Mouse (Mus musculus): ENCODE results near the gene Cbr1. TPM values are rescaled to one million over a fixed set of nuclear protein-coding genes. Genes with fewer than 3 reads are reported as not detected.

Gene Cbr1
- 82.1 and 84.6 TPM in 2 replicates for polyA plus RNA-seq (2016; fragmentation: Nextera tagmentation; extraction: Ambion mirVana)

DNA sequence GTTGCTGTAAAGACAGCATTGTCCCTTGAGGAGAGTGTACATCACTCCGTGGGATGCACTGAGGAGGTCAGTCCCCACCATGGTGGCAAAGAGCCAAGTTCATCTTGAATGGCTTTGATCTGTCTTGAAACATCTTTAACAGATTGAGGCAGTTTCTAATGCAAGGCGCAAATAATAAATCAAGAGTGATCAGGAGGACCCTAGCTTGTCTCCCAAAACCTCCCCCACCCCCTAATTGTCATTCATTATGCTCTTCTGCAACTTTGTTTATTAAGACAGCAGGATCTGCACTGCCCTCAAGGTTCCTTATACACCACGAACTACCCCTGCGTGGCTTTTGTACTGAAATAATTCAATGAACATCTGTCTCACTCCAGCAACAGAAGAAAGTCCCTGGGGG is at the start of gene Cbr1:
Cbr1 (plus strand) TSS at position 301 of the 400 bp plus-strand sequence.
- peaks cover 6% of the 10 kb centered on the region for H3K27me3 ChIP-seq (ENCODE audit: low read depth, poor library complexity, severe bottlenecking)
- H3K4me3 ChIP-seq: peak within 1 kb of the TSS; percentile 57
- no peaks in the 10 kb centered on the region for H3K9me3 ChIP-seq (replicated peaks)
- H3K4me1 ChIP-seq: peaks cover 43% of the 10 kb centered on the region
- WGBS: 74% methylated on average over 4 of the region's 4 CpGs
- no peak within 1 kb of the TSS for H3K27ac ChIP-seq (replicated peaks)
- no peak for DNase-seq (ENCODE audit: low spot score)
- H3K36me3 ChIP-seq: peaks cover 13% of the 10 kb centered on the region

DNA sequence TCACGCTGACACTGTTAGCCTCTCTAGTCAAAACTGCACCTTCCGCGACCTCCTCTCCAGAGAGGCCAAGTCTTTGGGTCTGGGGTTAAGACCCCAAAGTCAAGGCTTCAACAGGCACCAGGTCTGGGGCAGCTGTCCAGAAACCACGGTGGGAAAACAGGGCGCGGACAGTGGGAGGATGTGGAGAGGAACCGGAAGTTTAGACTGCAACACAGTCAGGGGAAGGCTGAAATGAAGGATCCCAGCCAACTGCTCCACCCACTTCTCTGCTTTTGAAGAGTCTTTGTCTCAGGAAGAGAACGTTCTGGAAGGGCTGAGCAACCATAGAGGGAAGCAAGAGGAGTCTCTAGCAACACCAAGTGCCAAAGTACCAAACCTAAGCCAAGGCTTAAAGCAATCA is 48.0 kb upstream of the Cbr1 start:
- Histone ChIP-seq H3K36me3 (no peaks in the 10 kb centered on the region), H3K4me1 (peaks cover 20% of the 10 kb centered on the region), H3K9me3 (replicated peaks) (no peaks in the 10 kb centered on the region), H3K4me3 (no peak overlapping the region), H3K27me3 (ENCODE audit: low read depth, poor library complexity, severe bottlenecking) (peaks cover 14% of the 10 kb centered on the region), H3K27ac (replicated peaks) (no peak overlapping the region)
- DNase-seq (ENCODE audit: low spot score): no peak
- WGBS: 71% methylated on average over 8 of the region's 8 CpGs

DNA sequence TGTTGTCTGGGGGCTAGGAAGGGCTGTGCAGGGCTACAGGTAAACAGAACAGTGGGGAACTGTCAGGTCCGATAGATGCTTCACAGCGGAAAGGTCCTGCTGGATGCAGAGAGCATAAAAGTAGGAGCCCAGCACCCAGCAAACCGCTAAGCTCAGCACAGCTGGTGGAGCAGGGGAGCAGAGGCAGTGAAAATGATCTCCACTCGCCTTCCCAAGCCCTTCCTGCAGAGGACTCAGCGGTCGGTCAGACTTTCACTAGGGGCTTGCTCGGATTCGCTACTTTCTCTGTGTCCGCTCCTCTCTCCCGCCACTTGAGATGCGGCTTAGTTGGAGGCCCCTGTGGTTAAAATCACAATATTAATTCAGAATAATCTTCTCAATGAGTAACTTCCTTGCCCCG is 47.2 kb upstream of the Cbr1 start:
- peaks cover 14% of the 10 kb centered on the region for H3K27me3 ChIP-seq (ENCODE audit: low read depth, poor library complexity, severe bottlenecking)
- DNase-seq (ENCODE audit: low spot score): no peak
- no peaks in the 10 kb centered on the region for H3K9me3 ChIP-seq (replicated peaks)
- no peak overlapping the region for H3K4me3 ChIP-seq
- H3K4me1 ChIP-seq: peaks cover 23% of the 10 kb centered on the region
- H3K36me3 ChIP-seq: no peaks in the 10 kb centered on the region
- H3K27ac ChIP-seq (replicated peaks): no peak overlapping the region
- 12% methylated on average over 12 of the region's 12 CpGs for WGBS

DNA sequence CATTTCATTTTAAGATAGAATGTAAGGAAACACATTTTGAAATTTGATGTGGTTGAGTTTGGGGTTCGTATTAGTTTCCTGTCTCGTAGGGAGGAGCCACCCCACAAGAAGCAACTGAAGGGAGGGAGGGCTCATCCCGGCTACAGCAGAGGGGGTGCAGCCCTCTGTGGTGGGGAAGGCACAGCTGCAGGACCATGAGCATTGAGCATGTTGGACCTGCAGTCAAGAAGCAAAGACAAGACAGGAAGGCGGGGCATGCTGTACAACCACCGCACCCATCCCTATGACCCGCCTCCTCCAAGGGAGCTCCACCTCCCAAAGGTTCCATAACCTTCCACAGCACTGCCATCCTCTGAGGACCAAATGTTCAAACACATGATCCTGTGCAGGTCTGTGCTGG is 33.3 kb upstream of the Cbr1 start:
- WGBS: 90% methylated on average over 6 of the region's 6 CpGs
- no peaks in the 10 kb centered on the region for H3K9me3 ChIP-seq (replicated peaks)
- no peaks in the 10 kb centered on the region for H3K36me3 ChIP-seq
- no peak overlapping the region for H3K4me3 ChIP-seq
- 0 out of 2 replicates have a peak, but pooled peaks cover 2% of the 10 kb centered on the region for H3K4me1 ChIP-seq
- H3K27ac ChIP-seq (replicated peaks): no peak overlapping the region
- H3K27me3 ChIP-seq (ENCODE audit: low read depth, poor library complexity, severe bottlenecking): no peaks in the 10 kb centered on the region
- DNase-seq (ENCODE audit: low spot score): no peak

DNA sequence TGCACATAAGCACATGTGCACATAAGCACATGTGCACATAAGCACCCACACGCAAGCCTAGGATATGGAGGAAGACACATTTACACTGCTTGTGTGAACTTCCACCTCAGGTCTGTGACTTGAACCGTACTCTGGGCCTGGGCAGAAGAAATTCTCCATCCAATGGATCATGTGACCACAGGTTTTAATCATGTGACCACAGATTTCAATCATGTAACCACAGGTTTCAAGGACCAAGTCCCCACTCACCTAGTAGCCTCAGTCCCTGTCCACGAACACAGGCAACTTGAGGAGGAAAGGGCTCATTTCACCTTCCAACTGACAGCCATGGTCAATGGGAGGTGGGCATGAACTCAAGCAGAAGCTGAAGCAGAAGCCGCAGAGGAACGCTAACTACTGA is 32.2 kb upstream of the Cbr1 start:
- 90% methylated on average over 5 of the region's 5 CpGs for WGBS
- Histone ChIP-seq H3K36me3 (no peaks in the 10 kb centered on the region), H3K27me3 (ENCODE audit: low read depth, poor library complexity, severe bottlenecking) (no peaks in the 10 kb centered on the region), H3K9me3 (replicated peaks) (no peaks in the 10 kb centered on the region), H3K27ac (replicated peaks) (no peak overlapping the region), H3K4me1 (0 out of 2 replicates have a peak, but pooled peaks cover 2% of the 10 kb centered on the region), H3K4me3 (no peak overlapping the region)
- no peak for DNase-seq (ENCODE audit: low spot score)

DNA sequence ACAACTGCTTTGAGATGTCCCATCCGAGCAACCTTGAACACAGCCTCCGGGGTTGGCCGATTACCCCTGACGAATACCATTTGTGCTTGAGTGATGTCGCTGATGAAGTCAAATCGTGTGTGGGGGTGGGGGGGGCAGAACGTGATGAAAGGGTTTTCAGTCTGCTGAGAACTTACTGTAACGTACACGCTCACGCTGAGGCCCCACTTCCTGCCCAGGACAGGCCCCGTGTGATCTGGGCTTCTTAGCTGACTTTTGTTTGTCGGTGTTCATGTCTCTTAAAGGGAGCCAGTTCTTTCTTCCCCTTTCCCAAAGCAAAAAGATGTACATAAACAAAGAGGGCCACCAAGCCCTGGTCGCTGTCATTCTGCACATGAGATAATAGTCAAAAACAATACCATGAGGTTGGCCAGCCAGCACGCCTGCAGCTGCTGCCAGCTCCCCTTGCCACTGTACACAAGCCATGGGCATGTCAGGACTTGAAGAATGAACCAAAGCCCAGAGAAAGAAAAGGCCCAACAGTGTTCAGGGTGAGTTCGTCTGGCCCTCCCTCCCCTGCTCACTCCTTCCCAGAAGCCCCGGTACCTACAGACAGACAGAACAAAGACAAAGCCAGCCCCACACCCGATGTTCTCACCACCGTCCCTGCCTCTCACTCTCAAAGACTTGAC is 31.0 kb upstream of the Cbr1 start:
- no peak for DNase-seq (ENCODE audit: low spot score)
- no peak overlapping the region; the same call in 1 of the 2 replicates for H3K27ac ChIP-seq (replicated peaks)
- WGBS: 79% methylated on average over 18 of the region's 18 CpGs

DNA sequence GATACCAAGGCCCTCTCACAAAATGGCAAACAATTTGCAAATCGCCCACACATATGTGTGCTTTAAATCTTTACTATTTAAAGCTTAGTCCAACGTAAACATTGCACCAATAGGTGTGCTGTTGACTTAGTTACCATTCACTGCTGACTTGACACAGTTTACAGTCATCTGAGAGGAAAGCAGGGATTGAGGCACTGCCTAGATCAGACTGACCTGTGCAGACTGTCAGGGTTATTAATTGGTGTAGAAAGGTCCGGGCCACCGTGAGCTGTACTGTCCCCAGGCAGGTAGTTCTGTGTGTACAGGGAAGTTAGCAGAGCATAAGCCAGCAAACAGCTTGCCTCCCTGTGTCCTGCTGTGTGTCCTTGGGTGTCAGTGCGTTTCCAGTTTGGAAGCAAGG is 30.1 kb upstream of the Cbr1 start:
- H3K4me1 ChIP-seq: 0 out of 2 replicates have a peak, but pooled peaks cover 2% of the 10 kb centered on the region
- 0 out of 2 replicates have a peak overlapping the region, but pooled peaks have one; percentile 9 for H3K27ac ChIP-seq (replicated peaks)
- no peaks in the 10 kb centered on the region for H3K27me3 ChIP-seq (ENCODE audit: low read depth, poor library complexity, severe bottlenecking)
- H3K36me3 ChIP-seq: no peaks in the 10 kb centered on the region
- 87% methylated on average over 5 of the region's 5 CpGs for WGBS
- no peaks in the 10 kb centered on the region for H3K9me3 ChIP-seq (replicated peaks)
- DNase-seq (ENCODE audit: low spot score): no peak
- no peak overlapping the region for H3K4me3 ChIP-seq

More for the DNA sequence above, 31.0 kb upstream of the Cbr1 start:
- Histone ChIP-seq H3K36me3 (no peaks in the 10 kb centered on the region), H3K4me3 (no peak overlapping the region), H3K27me3 (ENCODE audit: low read depth, poor library complexity, severe bottlenecking) (no peaks in the 10 kb centered on the region), H3K9me3 (replicated peaks) (no peaks in the 10 kb centered on the region), H3K4me1 (0 out of 2 replicates have a peak, but pooled peaks cover 2% of the 10 kb centered on the region)

DNA sequence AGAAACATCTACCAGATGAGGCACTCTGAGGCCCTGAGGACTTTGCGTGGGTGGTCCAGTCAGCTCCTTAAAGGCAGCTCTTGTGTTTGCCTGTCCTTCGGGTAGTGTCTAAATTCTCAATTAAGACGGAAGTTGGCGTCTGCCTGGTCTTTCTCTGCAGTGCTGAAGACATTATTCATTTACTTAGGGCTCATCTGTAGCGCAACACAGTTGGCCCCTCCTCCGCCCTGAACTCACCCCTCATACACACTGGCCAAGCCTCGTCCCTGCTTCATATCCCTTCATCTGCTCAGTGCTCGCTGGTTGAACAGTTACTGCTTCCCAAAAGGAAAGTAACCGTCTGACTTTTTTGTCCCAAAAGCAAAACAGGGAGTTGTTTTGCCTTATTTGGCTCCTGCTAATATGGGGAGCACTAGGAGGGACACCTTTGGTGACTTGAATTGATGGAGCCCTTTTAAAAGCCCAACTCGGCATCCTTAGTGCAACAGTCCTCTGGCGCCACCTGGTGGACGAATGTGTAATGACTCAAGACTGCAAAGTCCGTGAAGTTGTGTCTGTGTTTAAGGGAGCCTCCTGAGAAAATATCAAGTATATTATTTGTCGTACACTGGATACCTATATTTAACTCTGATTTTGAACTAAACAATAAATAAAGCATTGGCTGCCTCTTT is 29.1 kb upstream of the Cbr1 start:
- Histone ChIP-seq H3K27ac (replicated peaks) (no peak overlapping the region), H3K27me3 (ENCODE audit: low read depth, poor library complexity, severe bottlenecking) (no peaks in the 10 kb centered on the region), H3K36me3 (no peaks in the 10 kb centered on the region), H3K4me1 (0 out of 2 replicates have a peak, but pooled peaks cover 2% of the 10 kb centered on the region), H3K4me3 (no peak overlapping the region), H3K9me3 (replicated peaks) (no peaks in the 10 kb centered on the region)
- peak; percentile 81 for DNase-seq (ENCODE audit: low spot score)
- WGBS: 39% methylated on average over 14 of the region's 14 CpGs

DNA sequence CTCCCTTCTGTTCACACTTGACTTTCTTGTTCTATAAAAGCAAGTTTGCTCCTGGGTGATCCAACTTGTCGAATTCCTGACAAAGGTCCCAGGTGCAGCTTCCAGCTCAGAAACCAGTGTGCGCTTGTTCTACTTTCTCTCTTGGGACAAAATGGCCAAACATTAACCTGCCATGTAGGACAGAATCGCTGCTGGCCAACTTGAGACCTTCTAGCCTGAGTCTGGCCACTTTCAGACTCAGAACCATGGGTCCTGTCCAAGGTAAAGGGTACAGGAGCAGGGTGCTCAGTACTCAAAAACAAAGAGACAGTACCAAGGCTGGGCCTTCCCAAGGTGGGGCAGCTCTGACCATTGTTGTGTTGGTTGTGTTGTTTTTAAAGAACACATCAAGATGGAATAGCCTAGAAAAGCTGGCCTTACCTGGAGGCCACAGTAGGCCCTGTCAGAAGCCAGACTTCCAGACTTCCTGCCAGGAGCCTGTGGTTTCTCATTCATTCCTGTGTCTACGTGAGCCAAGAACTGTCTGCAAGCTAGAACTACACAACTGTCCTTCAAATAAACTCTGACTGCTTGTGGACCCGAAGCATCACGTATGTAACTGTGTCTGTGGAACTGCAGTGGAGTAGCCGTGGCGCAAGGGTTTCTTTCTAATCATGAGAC is 27.2 kb upstream of the Cbr1 start:
- no peaks in the 10 kb centered on the region for H3K9me3 ChIP-seq (replicated peaks)
- no peak overlapping the region for H3K4me3 ChIP-seq
- H3K27ac ChIP-seq (replicated peaks): no peak overlapping the region
- 0 out of 2 replicates have a peak, but pooled peaks cover 2% of the 10 kb centered on the region for H3K4me1 ChIP-seq
- WGBS: 93% methylated on average over 8 of the region's 8 CpGs
- H3K36me3 ChIP-seq: 0 out of 2 replicates have a peak, but pooled peaks cover 2% of the 10 kb centered on the region
- no peak for DNase-seq (ENCODE audit: low spot score)
- no peaks in the 10 kb centered on the region for H3K27me3 ChIP-seq (ENCODE audit: low read depth, poor library complexity, severe bottlenecking)

DNA sequence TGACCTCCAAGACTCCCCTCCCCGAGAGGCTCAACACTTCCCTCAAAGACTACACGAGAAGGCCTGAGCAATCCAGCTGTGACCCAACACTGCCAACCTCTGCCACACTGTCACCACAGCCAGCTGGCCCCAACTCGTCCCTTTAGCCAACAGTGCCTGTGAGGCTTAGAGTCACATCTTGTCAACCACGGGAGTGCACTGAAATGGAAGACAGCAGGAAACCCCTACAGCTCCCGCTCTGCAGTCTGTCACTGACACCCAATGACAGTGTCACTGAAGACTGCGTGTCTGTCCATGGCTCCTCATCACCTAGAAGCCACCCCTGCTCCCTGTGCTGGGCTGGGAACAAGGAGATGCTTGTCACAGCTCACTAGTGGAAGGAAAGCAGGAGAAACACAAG is 24.5 kb upstream of the Cbr1 start:
- Histone ChIP-seq H3K4me3 (no peak overlapping the region), H3K27ac (replicated peaks) (no peak overlapping the region), H3K27me3 (ENCODE audit: low read depth, poor library complexity, severe bottlenecking) (no peaks in the 10 kb centered on the region), H3K36me3 (peaks cover 15% of the 10 kb centered on the region), H3K9me3 (replicated peaks) (no peaks in the 10 kb centered on the region), H3K4me1 (no peaks in the 10 kb centered on the region)
- DNase-seq (ENCODE audit: low spot score): no peak
- 73% methylated on average over 6 of the region's 6 CpGs for WGBS

DNA sequence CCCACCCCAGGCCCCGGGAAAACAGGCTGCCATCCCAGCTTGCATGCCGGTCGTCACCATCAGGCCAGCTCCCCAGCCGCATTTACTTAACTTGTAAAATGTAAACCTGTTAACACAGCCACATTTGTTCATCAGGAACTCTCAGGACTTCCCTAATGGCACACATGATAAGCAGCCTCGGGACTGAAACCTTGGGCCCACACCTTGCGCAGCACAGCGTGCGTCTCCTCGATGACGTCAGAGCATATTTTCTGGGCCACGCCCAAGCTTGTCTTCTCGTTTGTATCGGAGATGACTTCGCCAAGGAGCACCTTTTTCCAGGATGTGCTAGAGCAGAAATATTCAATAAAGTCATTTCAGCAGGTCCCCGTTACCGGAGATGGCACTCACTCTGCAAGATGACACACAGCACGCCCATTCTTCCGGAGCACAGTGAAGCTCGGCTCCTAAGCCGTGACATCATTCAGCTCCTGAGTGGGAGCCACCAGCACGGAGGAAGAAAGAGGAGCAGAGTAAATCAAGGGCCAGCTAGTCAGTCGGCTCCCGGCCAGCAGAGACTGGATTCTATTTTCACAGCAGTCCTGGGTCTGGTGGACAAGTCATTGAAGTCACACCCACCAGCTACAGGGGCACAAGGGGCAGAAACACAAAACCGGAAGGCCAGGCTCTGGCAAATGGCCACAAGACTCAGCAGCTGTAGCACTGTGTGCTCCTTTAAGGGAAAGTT is 20.5 kb upstream of the Cbr1 start:
- Histone ChIP-seq H3K4me1 (peaks cover 5% of the 10 kb centered on the region; the same call in 1 of the 2 replicates), H3K27ac (replicated peaks) (no peak overlapping the region), H3K4me3 (no peak overlapping the region), H3K9me3 (replicated peaks) (no peaks in the 10 kb centered on the region), H3K27me3 (ENCODE audit: low read depth, poor library complexity, severe bottlenecking) (no peaks in the 10 kb centered on the region), H3K36me3 (peaks cover 27% of the 10 kb centered on the region)
- DNase-seq (ENCODE audit: low spot score): no peak
- WGBS: 93% methylated on average over 24 of the region's 24 CpGs

DNA sequence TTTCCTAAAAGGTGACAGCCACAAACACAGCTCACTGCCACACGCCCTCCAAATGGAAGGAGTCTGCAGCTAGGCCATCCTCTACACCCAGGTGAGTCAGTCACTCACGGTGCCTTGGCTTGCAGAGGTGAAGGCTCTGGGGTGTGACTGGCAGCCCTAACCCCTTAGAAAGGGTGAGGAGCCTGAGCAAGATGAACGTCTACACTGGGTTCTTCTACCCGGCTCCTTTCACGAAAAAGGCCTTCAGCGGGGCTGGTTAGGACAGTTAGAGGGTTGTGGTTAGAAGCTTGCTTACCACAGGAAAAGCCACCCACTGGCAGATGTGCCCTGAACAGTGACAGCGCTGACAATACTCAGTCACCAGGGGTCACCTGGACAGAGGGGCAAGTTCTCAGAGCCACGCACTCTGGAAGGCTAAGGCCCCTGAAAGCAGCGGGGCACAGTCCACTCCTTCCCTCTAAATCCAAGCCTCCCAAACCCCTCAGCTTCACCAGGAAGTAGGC is 19.9 kb upstream of the Cbr1 start:
- peaks cover 5% of the 10 kb centered on the region; the same call in 1 of the 2 replicates for H3K4me1 ChIP-seq
- DNase-seq (ENCODE audit: low spot score): no peak
- H3K27ac ChIP-seq (replicated peaks): no peak overlapping the region
- no peak overlapping the region for H3K4me3 ChIP-seq
- WGBS: 91% methylated on average over 9 of the region's 9 CpGs
- H3K9me3 ChIP-seq (replicated peaks): no peaks in the 10 kb centered on the region
- H3K36me3 ChIP-seq: peaks cover 33% of the 10 kb centered on the region
- no peaks in the 10 kb centered on the region for H3K27me3 ChIP-seq (ENCODE audit: low read depth, poor library complexity, severe bottlenecking)

All from midbrain, embryonic 10.5 days (tissue).